Mouse (Mus musculus) large intestine, adult 2 months (tissue): ENCODE measurements around the gene Mrpl18. TPM values are rescaled to one million over a fixed set of nuclear protein-coding genes. Genes with fewer than 3 reads are reported as not detected.
"Not testable (repeated sequence)": the region's sequence is repeated elsewhere in the genome, so short reads cannot be mapped to it uniquely, and the experiment has no call there.

Experiments used
- DNase-seq: peaks from one replicate; pipeline ENCODE4 v3.0.0-alpha.2; 2012; ENCODE audit warnings: low read depth, low spot score
- WGBS: fragments of 180-500 bp; shearing (Covaris S2); methylation state at CpG from one replicate; pipeline ENCODE4 v1.1.7; 2018; 5-methylcytosine and 5-hydroxymethylcytosine counted together
- polyA plus RNA-seq: library from polyadenylated mRNA; depleted of rRNA; stranded (reverse); fragments of >200 nt; gene quantifications from 2 replicates; pipeline ENCODE4 v1.2.3, GENCODE M21; 2012; rRNA removed

The Mrpl18 gene
- polyA plus RNA-seq: 35.1 and 38.9 TPM in 2 replicates

GRCm38 (mm10) chr17:12915881-12916583 lies at the start of gene Mrpl18:
Gene Mrpl18 (minus strand): TSS chr17:12916345.
- DNase-seq: peak; percentile 97
- under 1% methylated on average over 56 of the region's 56 CpGs for WGBS

- no peak for DNase-seq
- 63% methylated on average over 3 of the region's 3 CpGs for WGBS
Observed at GRCm38 (mm10) chr17:12963476-12963875, 47.3 kb upstream of the Mrpl18 start.

DNA sequence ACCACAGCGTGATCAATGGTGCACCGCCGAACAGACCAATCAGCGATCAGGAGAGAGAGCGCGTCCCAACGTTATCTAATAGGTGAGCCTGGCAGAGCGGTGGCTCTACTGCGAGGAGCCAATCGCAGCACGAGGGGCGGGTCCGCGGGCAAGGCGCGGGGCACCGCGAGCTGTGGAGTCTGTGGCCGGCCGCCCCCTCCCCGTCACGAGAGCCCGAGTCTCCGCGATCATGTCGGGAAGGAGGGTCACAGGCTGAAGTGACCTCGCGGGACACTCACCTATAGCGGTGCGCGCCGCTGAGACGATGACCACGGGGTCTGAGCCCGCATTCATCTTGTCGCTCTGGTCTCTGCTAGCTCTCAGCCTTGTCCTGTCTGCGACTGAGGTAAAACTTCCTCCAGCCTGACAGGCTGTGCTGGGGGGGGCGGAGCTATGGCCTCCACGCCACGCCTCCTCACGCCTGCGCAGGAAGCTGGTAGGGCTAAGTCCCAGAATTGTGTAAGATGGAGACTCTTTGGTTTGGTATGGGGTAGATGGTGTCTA lies 44.3 kb upstream of the Mrpl18 start, which contains the start of gene Acat2:
Acat2 (minus strand) TSS at position 417 of the 543 bp plus-strand sequence.
- peak; percentile 80 for DNase-seq
- WGBS: under 1% methylated on average over 42 of the region's 42 CpGs

- DNase-seq: not testable (repeated sequence)
- WGBS: 36% methylated on average over 1 of the region's 2 CpGs
Observed at GRCm38 (mm10) chr17:12959377-12959776, 43.2 kb upstream of the Mrpl18 start.

DNA sequence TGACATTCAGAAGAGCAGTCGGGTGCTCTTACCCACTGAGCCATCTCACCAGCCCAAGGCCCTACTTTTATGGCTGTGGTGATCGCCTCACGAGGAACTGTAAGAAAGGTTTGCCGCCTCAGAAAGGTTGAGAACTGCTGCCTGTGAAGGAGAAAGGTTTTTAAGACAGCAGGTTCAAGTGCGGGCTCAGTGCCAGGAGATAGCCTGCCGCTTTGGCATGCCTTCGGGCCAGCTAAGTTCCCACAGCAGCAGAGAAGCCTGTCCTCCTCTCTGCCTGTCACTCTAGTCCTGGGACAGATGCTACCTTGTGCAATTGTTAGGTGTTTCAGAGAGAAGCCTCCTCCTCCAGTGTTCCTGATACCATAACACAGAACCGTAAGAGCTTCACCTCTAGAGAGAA lies 40.5 kb upstream of the Mrpl18 start:
- WGBS: 89% methylated on average over 8 of the region's 8 CpGs
- no peak for DNase-seq

GRCm38 (mm10) chr17:12949669-12950068 lies 33.5 kb upstream of the Mrpl18 start:
- DNase-seq: no peak
- 91% methylated on average over 5 of the region's 5 CpGs for WGBS

DNA sequence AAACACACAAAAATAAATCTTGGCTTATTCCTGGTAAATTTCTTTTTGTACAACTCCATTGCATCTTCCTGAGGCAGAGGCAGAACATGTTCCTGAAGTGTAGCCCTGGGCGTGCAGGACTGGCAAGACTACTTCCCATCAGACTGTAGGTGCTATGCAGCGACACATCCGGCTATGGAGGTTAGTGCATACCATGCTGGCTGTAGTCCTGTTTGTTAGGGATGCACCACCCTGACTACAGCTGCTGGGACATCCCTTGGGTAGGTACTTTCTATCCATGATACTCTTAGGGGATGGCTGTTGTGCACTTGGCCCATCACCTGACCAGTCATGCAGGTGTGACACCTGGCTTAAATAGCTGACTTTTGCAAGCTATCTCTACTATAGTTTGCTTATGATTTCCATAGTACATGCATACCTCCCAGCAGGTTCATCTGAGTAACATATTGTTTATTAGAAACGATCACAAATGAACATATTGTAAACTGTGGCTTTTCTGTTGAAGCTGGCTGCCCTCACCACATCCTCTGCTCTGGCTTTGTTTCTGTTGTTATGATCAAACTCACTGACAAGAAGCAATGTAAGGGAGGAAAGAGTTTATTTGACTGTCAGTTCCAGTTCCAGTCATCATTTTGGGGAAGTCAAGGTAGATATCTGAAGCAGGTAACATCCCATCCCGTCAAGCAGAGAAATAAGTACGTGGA lies 26.5 kb upstream of the Mrpl18 start:
- 91% methylated on average over 6 of the region's 6 CpGs for WGBS
- DNase-seq: no peak

DNA sequence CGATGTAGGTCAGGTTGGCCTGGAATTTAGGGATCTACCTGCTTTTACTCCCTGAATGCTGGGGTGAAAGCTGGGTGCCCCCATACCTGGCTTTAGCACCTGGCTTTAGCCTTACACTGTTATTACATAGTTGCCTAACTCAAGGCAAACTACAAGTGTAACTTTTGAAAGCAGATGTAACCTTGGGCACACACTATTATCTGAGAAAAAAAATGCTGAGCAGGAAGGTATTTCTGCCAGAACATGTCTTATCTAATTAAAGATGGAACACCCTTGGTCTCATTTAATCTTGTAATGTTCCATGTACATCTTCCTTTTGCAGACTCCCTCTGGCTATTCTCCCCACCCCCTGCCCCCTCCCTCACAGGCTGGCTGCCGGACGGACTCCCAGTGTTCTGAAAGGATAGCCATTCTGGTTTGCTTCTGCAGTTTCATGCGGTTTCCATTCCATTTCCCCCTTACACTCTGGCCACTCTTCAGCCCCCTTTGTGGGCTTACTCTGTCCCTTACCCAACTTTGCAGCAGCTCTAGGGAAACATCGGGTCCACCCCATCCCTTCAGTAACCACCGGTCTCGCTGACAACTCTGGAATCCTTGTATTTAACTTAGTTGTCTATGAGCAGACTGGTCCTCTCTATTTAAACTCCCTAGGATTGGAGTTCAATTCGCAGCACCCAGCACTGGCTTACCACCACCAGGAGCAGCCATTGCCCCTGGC lies 25.6 kb upstream of the Mrpl18 start:
- no peak for DNase-seq
- WGBS: 84% methylated on average over 8 of the region's 8 CpGs

DNA sequence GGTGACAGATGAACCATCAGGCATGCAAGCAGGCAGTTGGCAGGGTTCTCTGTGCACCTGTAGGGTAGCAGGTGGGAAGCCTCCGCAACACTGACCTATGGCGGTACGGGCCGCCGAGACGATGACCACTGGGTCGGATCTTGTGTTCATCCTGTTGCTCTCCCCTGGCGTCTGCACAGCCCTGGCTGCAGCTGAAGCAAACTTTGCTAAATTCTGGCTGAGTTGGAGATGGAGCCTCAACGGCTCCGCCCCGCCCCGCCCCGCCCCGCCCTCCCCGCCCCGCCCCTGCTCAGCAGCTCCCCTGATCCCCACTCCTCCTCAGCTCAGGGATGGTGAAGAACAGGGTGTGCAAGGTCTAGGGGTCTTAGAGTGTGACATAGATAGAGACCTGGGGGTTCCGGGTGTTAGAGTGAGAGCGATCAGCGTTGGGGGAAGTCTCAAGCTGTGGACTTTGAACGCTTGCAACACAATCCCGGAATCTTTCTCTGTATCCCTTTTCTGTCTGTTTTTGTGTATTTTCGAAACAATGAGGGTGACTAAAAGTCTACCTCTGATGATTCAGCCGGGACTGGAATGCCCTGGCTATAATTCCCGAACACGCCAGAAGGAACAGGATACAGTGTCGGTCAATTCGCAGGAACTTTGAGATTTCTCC lies 24.1 kb upstream of the Mrpl18 start, which contains the start of gene Acat3:
Acat3 (minus strand) TSS at position 450 of the 655 bp plus-strand sequence.
- 4% methylated on average over 27 of the region's 27 CpGs for WGBS
- DNase-seq: no peak

- not testable (repeated sequence) for DNase-seq
- WGBS: 55% methylated on average over 4 of the region's 12 CpGs
Observed at GRCm38 (mm10) chr17:12939377-12940148, 23.4 kb upstream of the Mrpl18 start.

DNA sequence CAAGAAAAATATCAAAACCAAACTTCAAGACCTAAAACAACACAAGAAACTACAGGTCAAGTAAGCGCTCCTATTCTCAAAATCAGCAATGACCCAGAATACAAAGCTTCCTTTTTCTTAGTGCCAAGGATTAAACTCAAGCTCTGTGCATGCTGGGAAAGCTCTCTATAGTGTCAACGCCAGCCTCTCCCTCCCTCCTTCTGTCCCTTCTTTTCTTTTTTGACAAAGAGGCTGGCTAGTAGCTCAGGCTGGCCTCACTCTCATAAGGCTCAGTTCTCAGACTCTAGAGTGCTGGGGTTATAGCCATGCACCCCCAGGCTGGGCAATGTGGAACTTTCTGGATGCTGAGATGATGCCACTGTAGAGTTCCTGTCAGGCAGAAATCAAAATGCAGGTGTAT lies 21.9 kb upstream of the Mrpl18 start:
- DNase-seq: no peak
- WGBS: 52% methylated on average over 2 of the region's 2 CpGs

- 75% methylated on average over 2 of the region's 2 CpGs for WGBS
- no peak for DNase-seq
Observed at GRCm38 (mm10) chr17:12937412-12937970, 21.3 kb upstream of the Mrpl18 start.

DNA sequence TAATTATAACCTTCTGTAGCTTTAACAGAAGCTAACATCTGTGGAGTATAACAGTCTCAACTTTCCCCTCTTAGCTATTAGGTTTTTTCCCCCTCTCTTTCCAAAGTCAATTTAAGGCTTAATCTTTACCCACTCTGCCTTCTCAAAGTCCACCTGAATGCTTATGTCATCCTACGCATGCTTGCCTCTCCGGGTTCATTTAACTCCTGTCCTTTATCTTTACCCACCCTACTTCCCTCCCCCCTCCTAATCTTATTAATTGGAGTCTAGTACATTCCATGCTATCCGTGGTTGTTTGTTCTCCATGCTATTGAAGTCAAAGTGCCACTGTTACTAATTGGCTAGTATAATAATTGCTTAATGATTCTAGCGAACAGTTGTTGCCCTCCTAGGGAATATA lies 19.6 kb upstream of the Mrpl18 start:
- 54% methylated on average over 4 of the region's 4 CpGs for WGBS
- DNase-seq: no peak

- WGBS: 85% methylated on average over 5 of the region's 5 CpGs
Observed at GRCm38 (mm10) chr17:12931576-12931975, 15.4 kb upstream of the Mrpl18 start.

GRCm38 (mm10) chr17:12925703-12926180 lies 9.6 kb upstream of the Mrpl18 start:
- no peak for DNase-seq

More at GRCm38 (mm10) chr17:12931576-12931975, 15.4 kb upstream of the Mrpl18 start:
- not testable (repeated sequence) for DNase-seq

DNA sequence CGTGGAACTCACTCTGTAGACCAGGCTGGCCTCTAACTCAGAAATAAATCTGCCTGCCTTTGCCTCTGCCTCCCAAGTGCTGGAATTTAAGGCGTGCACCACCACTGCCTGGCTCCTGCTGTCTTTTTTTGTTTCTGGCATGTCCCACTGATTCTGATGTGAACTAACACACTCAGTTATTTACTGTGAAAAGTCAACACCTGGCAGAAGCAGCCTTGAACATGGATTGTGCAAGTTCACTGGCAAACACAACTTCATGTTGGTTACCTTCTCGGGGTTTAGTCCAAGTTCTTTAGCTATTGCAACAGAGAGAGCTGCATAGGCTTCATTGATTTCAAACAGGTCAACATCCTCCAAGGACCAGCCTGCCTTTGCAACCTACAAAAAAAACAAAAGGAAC lies 8.9 kb upstream of the Mrpl18 start:
- 86% methylated on average over 3 of the region's 3 CpGs for WGBS
- no peak for DNase-seq

More at GRCm38 (mm10) chr17:12925703-12926180, 9.6 kb upstream of the Mrpl18 start:
- 77% methylated on average over 8 of the region's 8 CpGs for WGBS

DNA sequence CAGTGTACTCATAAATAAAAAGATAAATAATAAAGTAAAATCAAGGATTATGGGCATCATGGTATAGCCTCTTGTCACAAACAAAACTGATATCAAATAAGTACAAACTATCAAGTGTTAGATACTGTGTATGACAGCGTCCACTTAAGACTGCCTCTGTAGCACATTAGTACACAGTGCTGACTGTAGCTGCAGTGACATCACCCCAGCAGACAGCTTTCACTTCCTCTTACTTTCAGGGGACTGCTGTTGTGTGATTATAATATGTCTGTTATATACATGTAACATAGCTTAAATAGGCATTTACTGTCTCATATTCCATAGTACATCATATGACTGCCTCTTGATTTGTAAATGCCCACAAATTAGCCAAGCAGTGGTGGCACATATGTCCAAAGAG lies 4.9 kb upstream of the Mrpl18 start:
- WGBS: 86% methylated on average over 1 of the region's 1 CpGs
- DNase-seq: no peak
